Mouse (Mus musculus): ENCODE data around the gene Mrgprb5. TPM values are rescaled to one million over a fixed set of nuclear protein-coding genes. Genes with fewer than 3 reads are reported as not detected.
"Not testable (repeated sequence)": the region's sequence is repeated elsewhere in the genome, so short reads cannot be mapped to it uniquely, and the experiment has no call there.

Gene Mrgprb5
- total and polyA plus RNA-seq, 2 experiments from 2014 or later, result not detected

DNA sequence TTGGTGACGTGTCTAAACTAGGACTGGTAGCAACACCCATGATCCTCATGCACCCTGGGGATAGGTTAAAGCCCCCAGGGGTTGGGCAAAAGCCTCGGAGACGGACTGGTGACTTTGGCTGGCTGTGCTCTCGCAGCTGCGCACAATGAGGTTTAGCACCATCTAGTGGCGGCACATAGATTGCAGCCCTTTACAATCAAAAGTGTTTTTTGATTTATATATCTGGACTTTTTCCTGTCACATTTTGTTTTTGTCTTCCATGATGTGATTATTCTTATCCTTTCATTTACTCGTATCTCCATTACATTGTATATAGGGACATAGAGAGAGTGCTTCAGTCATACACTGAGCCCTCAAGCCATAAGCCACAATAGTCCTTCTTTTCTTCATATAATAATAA lies 36.6 kb downstream of the Mrgprb5 start:
- H3K9ac ChIP-seq (replicated peaks; ENCODE audit: low read length); H3K36me3 ChIP-seq (ENCODE audit: insufficient read depth, low read length); H3K27ac ChIP-seq; H3K9me3 ChIP-seq (ENCODE audit: low read length); H3K27me3 ChIP-seq (ENCODE audit: insufficient read depth, low read length); H3K4me1 ChIP-seq (ENCODE audit: insufficient read depth, low read length): not testable (repeated sequence)
- ATAC-seq (0 out of 2 replicates have a peak, but pooled peaks have one; percentile 49), DNase-seq (ENCODE audit: low spot score) (peak; percentile 4)
- TF ChIP-seq CTCF (IDR thresholded peaks at IDR 0.05; ENCODE audit: low read depth), result peak; percentile 52
- WGBS, result 2% methylated on average over 4 of the region's 7 CpGs
- H3K4me2 ChIP-seq (ENCODE audit: low read depth, low read length), result peak overlapping the region; percentile 46; the same call in 1 of the 2 replicates
- H3K4me3 ChIP-seq (ENCODE audit: low read length), result peak overlapping the region; percentile 29

DNA sequence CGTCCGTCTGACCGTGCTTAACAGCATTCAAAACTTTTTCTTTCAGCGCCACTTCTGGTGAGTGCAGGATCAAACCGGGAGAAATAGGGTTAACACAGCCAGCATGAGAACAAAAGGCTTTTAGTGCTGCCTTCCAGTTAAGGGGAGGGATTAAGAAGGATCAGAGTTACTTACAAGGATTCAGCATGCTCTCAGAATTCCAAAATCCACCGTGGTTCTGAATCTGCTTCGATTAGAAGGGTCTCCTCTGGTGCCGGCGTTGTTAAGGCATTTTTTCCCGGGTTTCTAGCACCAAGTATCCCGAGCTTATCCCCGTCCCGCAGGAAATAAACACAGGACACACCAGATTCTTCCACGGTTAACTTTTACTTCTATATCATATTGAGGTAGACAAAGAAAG lies 37.0 kb downstream of the Mrgprb5 start:
- H3K27ac ChIP-seq, result peak overlapping the region; percentile 58; the same call in 1 of the 2 replicates
- peak overlapping the region; percentile 29 for H3K4me3 ChIP-seq (ENCODE audit: low read length)
- H3K4me1 ChIP-seq (ENCODE audit: insufficient read depth, low read length); H3K27me3 ChIP-seq (ENCODE audit: insufficient read depth, low read length); H3K9me3 ChIP-seq (ENCODE audit: low read length); H3K36me3 ChIP-seq (ENCODE audit: insufficient read depth, low read length); ATAC-seq; H3K9ac ChIP-seq (replicated peaks; ENCODE audit: low read length): not testable (repeated sequence)
- peak overlapping the region; percentile 46 for H3K4me2 ChIP-seq (ENCODE audit: low read depth, low read length)
- WGBS, result under 1% methylated on average over 11 of the region's 14 CpGs
- DNase-seq (ENCODE audit: low spot score), result peak; percentile 19

DNA sequence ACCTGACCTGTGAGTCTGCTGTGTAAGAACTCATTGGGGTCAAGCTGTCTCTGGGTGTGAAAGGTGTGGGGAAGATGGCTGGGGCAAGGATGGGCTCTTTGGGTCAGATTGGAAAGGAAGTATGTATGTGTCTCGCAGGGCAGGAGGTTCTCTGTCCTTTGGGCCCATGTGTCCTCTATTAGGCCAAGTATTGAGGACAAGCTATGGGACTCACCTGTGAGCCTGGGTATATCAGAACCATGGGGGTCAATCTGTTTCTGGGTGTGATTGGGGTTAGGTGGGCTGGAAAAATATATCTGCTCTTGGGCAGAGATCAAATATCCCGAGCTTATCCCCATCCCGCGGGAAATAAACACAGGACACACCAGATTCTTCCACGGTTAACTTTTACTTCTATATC lies 45.0 kb downstream of the Mrgprb5 start:
- 79% methylated on average over 5 of the region's 5 CpGs for WGBS
- H3K9ac ChIP-seq (replicated peaks; ENCODE audit: low read length), result no peak overlapping the region
- H3K27me3 ChIP-seq (ENCODE audit: insufficient read depth, low read length), result no peaks in the 10 kb centered on the region
- H3K4me2 ChIP-seq (ENCODE audit: low read depth, low read length), result no peak overlapping the region
- H3K4me3 ChIP-seq (ENCODE audit: low read length), result no peak overlapping the region
- no peaks in the 10 kb centered on the region for H3K9me3 ChIP-seq (ENCODE audit: low read length)
- TF ChIP-seq CTCF (IDR thresholded peaks at IDR 0.05; ENCODE audit: low read depth), result no peak
- H3K4me1 ChIP-seq (ENCODE audit: insufficient read depth, low read length), result no peaks in the 10 kb centered on the region
- H3K27ac ChIP-seq, result no peak overlapping the region
- DNase-seq (ENCODE audit: low spot score) (no peak), ATAC-seq (no peak)
- H3K36me3 ChIP-seq (ENCODE audit: insufficient read depth, low read length), result no peaks in the 10 kb centered on the region

Other genes starting within 250 kb of the Mrgprb5 start
- not detected in 2 replicates for gene Mrgpra4, start 186.9 kb downstream of the Mrgprb5 start, total RNA-seq (2014; rRNA removed)
- gene Mrgpra4, start 186.9 kb downstream of the Mrgprb5 start, polyA plus RNA-seq (2015; fragmentation: Nextera tagmentation; extraction: Ambion mirVana), result not detected in 2 replicates
- gene Mrgprx1, start 141.4 kb downstream of the Mrgprb5 start, total RNA-seq (2014; rRNA removed), result not detected in 2 replicates
- not detected in 2 replicates for gene Mrgprx1, start 141.4 kb downstream of the Mrgprb5 start, polyA plus RNA-seq (2015; fragmentation: Nextera tagmentation; extraction: Ambion mirVana)
- gene Mrgprb4, start 30.3 kb upstream of the Mrgprb5 start, total RNA-seq (2014; rRNA removed), result not detected in 2 replicates
- gene Mrgprb4, start 30.3 kb upstream of the Mrgprb5 start, polyA plus RNA-seq (2015; fragmentation: Nextera tagmentation; extraction: Ambion mirVana), result not detected in 2 replicates
- not detected in 2 replicates for gene Mrgprb8, start 219.5 kb upstream of the Mrgprb5 start, total RNA-seq (2014; rRNA removed)
- gene Mrgprb8, start 219.5 kb upstream of the Mrgprb5 start, polyA plus RNA-seq (2015; fragmentation: Nextera tagmentation; extraction: Ambion mirVana), result not detected in 2 replicates

Measured in hindbrain, postnatal 0 days (tissue).